Mouse (Mus musculus) testis, adult 2 months (tissue): ENCODE measurements around the gene Msmp. TPM values are rescaled to one million over a fixed set of nuclear protein-coding genes. Genes with fewer than 3 reads are reported as not detected.

Experiments used
- H3K27ac ChIP-seq: fragments of 200-500 bp; 2 replicates; pipeline ENCODE4 v1.5.1; 2012; ENCODE audit warnings: low read depth, low read length; ENCODE audit not compliant: control insufficient read depth, insufficient read depth
- H3K27me3 ChIP-seq: fragments of 200-500 bp; 2 replicates; pipeline ENCODE4 v1.6.1; 2012; ENCODE audit warnings: mild to moderate bottlenecking, low read length, moderate library complexity; ENCODE audit not compliant: control insufficient read depth, insufficient read depth
- H3K36me3 ChIP-seq: fragments of 200-500 bp; 2 replicates; pipeline ENCODE4 v1.6.1; 2012; ENCODE audit warnings: mild to moderate bottlenecking, low read length; ENCODE audit not compliant: control insufficient read depth, insufficient read depth
- H3K4me1 ChIP-seq: fragments of 200-500 bp; 2 replicates; pipeline ENCODE4 v1.6.1; 2012; ENCODE audit warnings: low read length; ENCODE audit not compliant: control insufficient read depth, insufficient read depth
- H3K4me3 ChIP-seq: fragments of 200-500 bp; 2 replicates; pipeline ENCODE4 v1.5.1; 2012; ENCODE audit warnings: low read depth, mild to moderate bottlenecking, low read length, moderate library complexity, mixed read lengths; ENCODE audit not compliant: control insufficient read depth
- CTCF ChIP-seq: fragments of 200-500 bp; IDR thresholded peaks from 2 replicates; pipeline ENCODE4 v1.5.1; 2012; ENCODE audit warnings: low read depth, mild to moderate bottlenecking, inconsistent platforms, low read length, moderate library complexity; ENCODE audit not compliant: control insufficient read depth, insufficient read depth, insufficient replicate concordance
- POLR2A ChIP-seq: fragments of 200-500 bp; IDR thresholded peaks from 2 replicates; pipeline ENCODE4 v1.6.1; 2012; ENCODE audit warnings: low read depth, mild to moderate bottlenecking, inconsistent platforms, low read length, moderate library complexity; ENCODE audit not compliant: control insufficient read depth
- polyA plus RNA-seq: library from polyadenylated mRNA; depleted of rRNA; stranded (reverse); fragments of >200 nt; gene quantifications from 2 replicates; pipeline ENCODE4 v1.2.3, GENCODE M21; 2012

Msmp gene
- polyA plus RNA-seq, 1 experiment = 1.1 TPM

DNA sequence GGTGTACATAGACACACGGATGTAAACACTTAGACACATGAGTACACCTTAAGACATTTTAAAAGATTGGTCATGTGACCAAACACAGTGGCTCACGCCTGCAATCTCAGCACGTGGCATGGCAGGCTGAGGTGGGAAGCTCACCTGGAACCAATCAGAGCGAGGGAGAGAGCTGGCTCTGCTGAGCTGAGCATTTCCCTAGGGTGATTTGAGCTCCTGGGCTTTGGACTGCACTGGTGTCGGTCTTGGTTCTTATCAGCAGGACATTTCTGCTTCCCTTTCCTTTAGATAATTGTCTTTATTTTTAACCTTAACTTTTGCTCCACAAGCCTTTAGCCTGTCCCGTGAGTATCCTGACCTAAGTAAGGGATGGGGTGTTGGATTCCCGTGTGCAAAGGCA is 3.4 kb upstream of the Msmp start:
- TF ChIP-seq CTCF = no peak
- TF ChIP-seq POLR2A = no peak
- Histone ChIP-seq H3K36me3 (no peaks in the 10 kb centered on the region; the same call in 1 of the 2 replicates), H3K4me1 (no peaks in the 10 kb centered on the region; the same call in 1 of the 2 replicates), H3K4me3 (no peak overlapping the region), H3K27me3 (no peaks in the 10 kb centered on the region), H3K27ac (no peak overlapping the region)

DNA sequence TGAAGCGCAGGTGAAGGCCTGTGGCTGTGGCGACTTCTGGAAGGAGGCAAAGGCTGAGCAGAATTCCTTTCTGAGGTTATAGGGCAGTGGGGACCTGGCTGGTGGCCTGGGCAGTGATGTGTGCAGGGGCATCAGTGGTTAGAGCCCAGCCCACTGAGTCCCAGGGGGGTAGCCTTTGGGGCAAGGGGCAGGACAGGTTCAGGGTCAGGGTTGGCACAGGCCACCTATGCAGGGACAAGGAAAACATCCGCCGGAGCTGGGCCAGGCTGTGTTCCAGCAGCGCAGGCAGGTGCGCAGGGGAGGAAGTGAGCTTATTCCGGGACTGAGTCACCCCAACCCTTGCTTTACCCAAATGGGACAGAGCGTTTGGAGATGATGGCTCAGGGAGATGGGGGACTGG is 2.1 kb upstream of the Msmp start:
- no peaks in the 10 kb centered on the region; the same call in 1 of the 2 replicates for H3K4me1 ChIP-seq
- H3K27me3 ChIP-seq = no peaks in the 10 kb centered on the region
- no peaks in the 10 kb centered on the region; the same call in 1 of the 2 replicates for H3K36me3 ChIP-seq
- TF ChIP-seq POLR2A (no peak), CTCF (no peak)
- H3K4me3 ChIP-seq = no peak overlapping the region
- no peak overlapping the region for H3K27ac ChIP-seq

DNA sequence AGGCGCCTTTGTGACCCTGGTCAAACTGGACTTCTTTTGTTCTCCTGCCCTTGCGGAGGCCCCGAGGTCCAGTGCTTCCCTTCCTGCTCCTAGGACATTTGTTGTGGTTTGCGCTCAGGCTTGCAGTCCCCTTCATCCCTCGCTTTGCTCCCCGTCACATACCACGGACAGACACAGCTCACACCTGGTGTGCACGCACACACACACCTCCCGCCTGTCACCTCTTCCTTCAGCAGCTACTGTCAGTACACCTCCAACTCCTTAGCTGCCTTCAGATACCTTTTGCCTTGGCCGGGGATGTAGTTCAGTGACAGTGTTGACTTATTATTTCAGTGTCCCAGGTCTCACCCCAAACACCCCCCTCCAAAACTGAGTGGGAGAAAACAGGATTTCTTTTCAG is 1.4 kb upstream of the Msmp start:
- Histone ChIP-seq H3K4me3 (no peak overlapping the region), H3K27me3 (no peaks in the 10 kb centered on the region), H3K27ac (no peak overlapping the region), H3K4me1 (no peaks in the 10 kb centered on the region; the same call in 1 of the 2 replicates), H3K36me3 (no peaks in the 10 kb centered on the region; the same call in 1 of the 2 replicates)
- no peak for TF ChIP-seq CTCF
- no peak for TF ChIP-seq POLR2A

- H3K4me3 ChIP-seq = no peak overlapping the region
- H3K27me3 ChIP-seq = no peaks in the 10 kb centered on the region
- TF ChIP-seq POLR2A (no peak), CTCF (no peak)
- H3K4me1 ChIP-seq = peaks cover 7% of the 10 kb centered on the region
- no peaks in the 10 kb centered on the region; the same call in 1 of the 2 replicates for H3K36me3 ChIP-seq
- no peak overlapping the region for H3K27ac ChIP-seq
Observed at GRCm38 (mm10) chr4:43583421-43583820, 873 bp downstream of the Msmp start.

DNA sequence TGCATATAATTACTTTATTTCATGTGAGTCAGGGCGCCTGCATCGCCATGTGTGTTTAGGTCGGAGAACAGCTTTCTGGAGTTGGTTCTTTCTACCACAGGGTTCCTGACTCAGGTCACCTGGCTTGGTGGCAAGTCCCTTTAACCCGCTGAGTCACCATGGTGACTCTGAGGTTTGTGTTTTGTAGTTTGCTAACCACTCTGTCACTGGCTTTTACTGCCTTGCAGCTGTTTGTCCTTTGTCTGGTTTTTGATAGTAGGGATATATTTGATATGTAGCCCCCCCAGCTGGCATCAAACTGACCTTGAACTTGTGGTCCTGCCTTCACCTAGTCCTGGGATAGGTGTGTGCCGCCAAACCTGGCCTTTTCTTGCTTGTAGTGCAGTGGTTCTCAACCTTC is 2.1 kb downstream of the Msmp start:
- Histone ChIP-seq H3K36me3 (no peaks in the 10 kb centered on the region; the same call in 1 of the 2 replicates), H3K4me3 (no peak overlapping the region), H3K4me1 (peaks cover 14% of the 10 kb centered on the region), H3K27ac (no peak overlapping the region), H3K27me3 (no peaks in the 10 kb centered on the region)
- TF ChIP-seq CTCF (no peak), POLR2A (no peak)

- no peak for TF ChIP-seq POLR2A
- TF ChIP-seq CTCF = no peak
- no peaks in the 10 kb centered on the region for H3K27me3 ChIP-seq
- no peak overlapping the region for H3K4me3 ChIP-seq
- no peak overlapping the region for H3K27ac ChIP-seq
- peaks cover 17% of the 10 kb centered on the region for H3K4me1 ChIP-seq
- H3K36me3 ChIP-seq = no peaks in the 10 kb centered on the region; the same call in 1 of the 2 replicates
Observed at GRCm38 (mm10) chr4:43581381-43581780, 2.9 kb downstream of the Msmp start.

- H3K4me3 ChIP-seq = no peak overlapping the region
- no peaks in the 10 kb centered on the region for H3K27me3 ChIP-seq
- no peak for TF ChIP-seq CTCF
- no peak for TF ChIP-seq POLR2A
- no peaks in the 10 kb centered on the region; the same call in 1 of the 2 replicates for H3K36me3 ChIP-seq
- no peak overlapping the region for H3K27ac ChIP-seq
- peaks cover 17% of the 10 kb centered on the region for H3K4me1 ChIP-seq
Observed at GRCm38 (mm10) chr4:43580721-43581120, 3.6 kb downstream of the Msmp start.

- H3K27ac ChIP-seq = no peak overlapping the region
Observed at GRCm38 (mm10) chr4:43579731-43580130, 4.6 kb downstream of the Msmp start.

More at GRCm38 (mm10) chr4:43579731-43580130, 4.6 kb downstream of the Msmp start:
- TF ChIP-seq POLR2A (no peak), CTCF (no peak)
- Histone ChIP-seq H3K27me3 (no peaks in the 10 kb centered on the region), H3K4me3 (peak overlapping the region; percentile 99), H3K4me1 (peaks cover 17% of the 10 kb centered on the region), H3K36me3 (no peaks in the 10 kb centered on the region; the same call in 1 of the 2 replicates)
